Mouse (Mus musculus) MEL (cell line): ENCODE results near the gene Tnks1bp1. TPM values are rescaled to one million over a fixed set of nuclear protein-coding genes. Genes with fewer than 3 reads are reported as not detected.

ENCODE experiments used
- DNase-seq: peaks from one replicate; pipeline ENCODE4 v3.0.0; 2011; ENCODE audit warnings: low read depth, low spot score
- H3K27ac ChIP-seq: 2 replicates; pipeline ENCODE4 v1.5.1; 2012; ENCODE audit warnings: low read depth, mild to moderate bottlenecking, control low read depth, low read length, moderate library complexity; ENCODE audit not compliant: control insufficient read depth
- H3K27me3 ChIP-seq, 2 experiments: fragments of 150-350 bp in 1 of 2; sonication (generic) in 1 of 2; 2 replicates each; pipeline ENCODE4 v1.6.1; 2012; ENCODE audit warnings: low read length in 2 of 2, mild to moderate bottlenecking in 2 of 2, improper control_type of control experiment in 1 of 2, moderate library complexity in 1 of 2; ENCODE audit not compliant: insufficient read depth in 2 of 2, control insufficient read depth in 1 of 2
- H3K36me3 ChIP-seq, 2 experiments: 2 replicates each; pipeline ENCODE4 v1.6.1; 2012 to 2014; ENCODE audit warnings: low read length in 2 of 2, improper control_type of control experiment in 1 of 2, inconsistent platforms in 1 of 2, mild to moderate bottlenecking in 1 of 2; ENCODE audit not compliant: insufficient read depth in 2 of 2, control insufficient read depth in 1 of 2
- H3K4me1 ChIP-seq, 2 experiments: fragments of 150-350 bp in 1 of 2; sonication (generic) in 1 of 2; 2 replicates each; pipeline ENCODE4 v1.6.1; 2012; ENCODE audit warnings: low read length in 2 of 2, improper control_type of control experiment in 1 of 2, mild to moderate bottlenecking in 1 of 2; ENCODE audit not compliant: insufficient read depth in 2 of 2, control insufficient read depth in 1 of 2
- H3K4me3 ChIP-seq, 2 experiments: fragments of 150-350 bp in 1 of 2; sonication (generic) in 1 of 2; 2 replicates each; pipeline ENCODE4 v1.5.1; 2012; ENCODE audit warnings: low read depth in 2 of 2, low read length in 2 of 2, mild to moderate bottlenecking in 2 of 2, moderate library complexity in 2 of 2, control low read depth in 1 of 2, improper control_type of control experiment in 1 of 2; ENCODE audit not compliant: control insufficient read depth in 1 of 2, insufficient read depth in 1 of 2
- H3K79me2 ChIP-seq: 2 replicates; pipeline ENCODE4 v1.6.1; 2012; ENCODE audit warnings: mild to moderate bottlenecking, low read length, moderate library complexity; ENCODE audit not compliant: control insufficient read depth, poor library complexity, insufficient read depth
- H3K9ac ChIP-seq: 2 replicates; pipeline ENCODE4 v1.6.1; 2012; ENCODE audit warnings: low read depth, mild to moderate bottlenecking, control low read depth, low read length, moderate library complexity; ENCODE audit not compliant: control insufficient read depth, poor library complexity, severe bottlenecking
- H3K9me3 ChIP-seq: fragments of 150-350 bp; sonication (generic); replicated peaks from 2 replicates; pipeline ENCODE4 v1.6.1; 2012; ENCODE audit warnings: mild to moderate bottlenecking, low read length, improper control_type of control experiment, moderate library complexity; ENCODE audit not compliant: insufficient read depth
- ETS1 ChIP-seq: IDR thresholded peaks from 2 replicates; pipeline ENCODE4 v1.6.1; 2012; ENCODE audit warnings: low read depth, mild to moderate bottlenecking, inconsistent platforms, low read length, improper control_type of control experiment, moderate library complexity
- GABPA ChIP-seq: IDR thresholded peaks from 2 replicates; pipeline ENCODE4 v1.6.1; 2012; ENCODE audit warnings: low read depth, mild to moderate bottlenecking, inconsistent platforms, low read length, improper control_type of control experiment, moderate library complexity
- GATA1 ChIP-seq: IDR thresholded peaks from 2 replicates; pipeline ENCODE4 v1.6.1; 2011; ENCODE audit warnings: low read depth, low read length, improper control_type of control experiment
- MAX ChIP-seq: IDR thresholded peaks from 2 replicates; pipeline ENCODE4 v1.6.1; 2011; ENCODE audit warnings: low read length, improper control_type of control experiment
- MEF2A ChIP-seq: IDR thresholded peaks from 2 replicates; pipeline ENCODE4 v1.6.1; 2014; ENCODE audit warnings: low read depth, mild to moderate bottlenecking, inconsistent platforms, low read length, improper control_type of control experiment; ENCODE audit not compliant: poor library complexity, insufficient replicate concordance, severe bottlenecking; ENCODE audit errors: extremely low read depth
- NELFE ChIP-seq: IDR thresholded peaks from 2 replicates; pipeline ENCODE4 v1.6.1; 2011; ENCODE audit warnings: low read depth, low read length, improper control_type of control experiment
- NRF1 ChIP-seq: IDR thresholded peaks from 2 replicates; pipeline ENCODE4 v1.6.1; 2014; ENCODE audit warnings: low read depth, mild to moderate bottlenecking, inconsistent platforms, low read length, improper control_type of control experiment, moderate library complexity; ENCODE audit not compliant: poor library complexity, insufficient read depth, severe bottlenecking
- POLR2A ChIP-seq, 2 experiments: IDR thresholded peaks; 2 replicates each; pipeline ENCODE4 v1.6.1; 2011 to 2012; ENCODE audit warnings: low read length in 2 of 2, mild to moderate bottlenecking in 2 of 2, control low read depth in 1 of 2, improper control_type of control experiment in 1 of 2, low read depth in 1 of 2, moderate library complexity in 1 of 2; ENCODE audit not compliant: control insufficient read depth in 1 of 2, insufficient read depth in 1 of 2, poor library complexity in 1 of 2
- POLR2AphosphoS2 ChIP-seq: IDR thresholded peaks from 2 replicates; pipeline ENCODE4 v1.6.1; 2011; ENCODE audit warnings: low read length, improper control_type of control experiment
- SMC3 ChIP-seq: IDR thresholded peaks from 2 replicates; pipeline ENCODE4 v1.6.1; 2011; ENCODE audit warnings: low read depth, low read length, improper control_type of control experiment
- TBP ChIP-seq: IDR thresholded peaks from 2 replicates; pipeline ENCODE4 v1.8.0; 2011; ENCODE audit warnings: low read depth, low read length, improper control_type of control experiment
- UBTF ChIP-seq: IDR thresholded peaks from 2 replicates; pipeline ENCODE4 v1.6.1; 2012; ENCODE audit warnings: low read depth, mild to moderate bottlenecking, inconsistent platforms, low read length, improper control_type of control experiment, moderate library complexity, borderline replicate concordance; ENCODE audit not compliant: insufficient read depth
- ZC3H11A ChIP-seq: IDR thresholded peaks from 2 replicates; pipeline ENCODE4 v1.6.1; 2012; ENCODE audit warnings: low read depth, mild to moderate bottlenecking, inconsistent platforms, low read length, improper control_type of control experiment
- polyA plus RNA-seq, 2 experiments: library from polyadenylated mRNA; stranded (reverse) in 1 of 2; unstranded in 1 of 2; fragments of >175 nt in 1 of 2; fragments of >200 nt in 1 of 2; gene quantifications; 2 replicates each; pipeline versions ENCODE4 v1.2.1 to v1.2.4; 2012; ENCODE audit warnings: low replicate concordance in 2 of 2, low read depth in 1 of 2; ENCODE audit not compliant: insufficient read length in 2 of 2, insufficient read depth in 1 of 2, missing spikeins in 1 of 2
- total RNA-seq: library from RNA; depleted of rRNA; stranded (reverse); fragments of 300-350 nt; gene quantifications from 2 replicates; pipeline ENCODE4 v1.2.3, GENCODE M21; 2012; rRNA removed

Tnks1bp1 gene
- total and polyA plus RNA-seq, 3 experiments, result 5.5 to 9.9 TPM; not detected in 1

DNA sequence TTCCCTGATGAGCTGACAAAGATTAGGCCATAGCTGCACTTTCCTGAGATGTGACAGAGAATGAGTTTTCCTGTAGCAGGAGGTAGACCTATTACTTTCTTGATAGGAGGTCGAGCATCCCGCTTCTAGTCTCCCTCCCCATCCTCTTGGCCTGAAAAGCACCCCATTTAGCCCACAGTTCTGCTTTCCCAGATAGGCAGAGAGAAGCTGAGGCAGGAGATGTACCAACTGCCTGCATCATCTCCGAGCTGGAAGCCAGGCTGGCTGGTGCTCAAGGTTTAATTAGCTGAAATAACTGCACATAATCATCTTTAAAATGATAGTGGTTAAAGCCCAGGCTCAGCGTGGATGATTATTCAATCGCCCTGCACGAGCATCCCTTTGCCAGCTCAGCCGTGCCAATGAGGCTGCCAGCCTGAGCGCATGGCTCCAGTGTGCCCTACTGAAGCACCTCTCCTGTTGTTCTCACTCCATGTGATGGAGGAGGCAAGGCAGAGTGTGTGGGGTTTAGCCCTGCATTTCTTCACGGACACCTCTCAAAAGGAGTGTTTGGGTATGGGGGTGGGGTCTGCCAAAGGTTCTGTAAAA is 62.6 kb downstream of the Tnks1bp1 start:
- H3K4me3 ChIP-seq, result no peak overlapping the region

More for the DNA sequence above, 62.6 kb downstream of the Tnks1bp1 start:
- Histone ChIP-seq H3K9me3 (no peaks in the 10 kb centered on the region), H3K27me3 (peaks cover 0 to 1% of the 10 kb centered on the region in 2 experiments; a peak in 1 of 4 replicates), H3K9ac (no peak overlapping the region), H3K36me3 (no peaks in the 10 kb centered on the region), H3K4me1 (no peaks in the 10 kb centered on the region), H3K79me2 (no peaks in the 10 kb centered on the region), H3K27ac (no peak overlapping the region)
- no peak for TF ChIP-seq MEF2A
- TF ChIP-seq POLR2A (IDR thresholded peaks at IDR 0.05; ENCODE audit: control insufficient read depth in 1 of 2, insufficient read depth in 1 of 2, low read depth in 1 of 2, low read length in 2 of 2, poor library complexity in 1 of 2), result no peak
- TF ChIP-seq SMC3, result no peak
- no peak for TF ChIP-seq GABPA
- TF ChIP-seq NRF1, result no peak
- TF ChIP-seq NELFE, result no peak
- TF ChIP-seq TBP, result no peak
- no peak for TF ChIP-seq UBTF
- no peak for TF ChIP-seq ETS1
- no peak for TF ChIP-seq POLR2AphosphoS2
- TF ChIP-seq GATA1, result no peak
- no peak for TF ChIP-seq MAX
- TF ChIP-seq ZC3H11A, result no peak
- no peak for DNase-seq

Other genes starting within 250 kb of the Tnks1bp1 start
- gene Ube2l6, start 249.2 kb upstream of the Tnks1bp1 start, total RNA-seq, result 8.8 and 17.5 TPM in 2 replicates
- gene Ube2l6, start 249.2 kb upstream of the Tnks1bp1 start, polyA plus RNA-seq, result 10 to 100 TPM in 1 of 2 experiments, not detected in 1; 37.0 TPM
- not detected in 2 replicates for gene Smtnl1, start 225.4 kb upstream of the Tnks1bp1 start, total RNA-seq
- not detected for gene Smtnl1, start 225.4 kb upstream of the Tnks1bp1 start, polyA plus RNA-seq
- 165 and 193 TPM in 2 replicates for gene Timm10, start 221.0 kb upstream of the Tnks1bp1 start, total RNA-seq
- gene Timm10, start 221.0 kb upstream of the Tnks1bp1 start, polyA plus RNA-seq, result 100 to 1,000 TPM in 1 of 2 experiments, not detected in 1; 129 TPM
- gene Slc43a1, start 209.2 kb upstream of the Tnks1bp1 start, total RNA-seq, result 93.3 and 131 TPM in 2 replicates
- 100 to 1,000 TPM in 1 of 2 experiments, 10 to 100 TPM in 1; 69.8 to 108 TPM for gene Slc43a1, start 209.2 kb upstream of the Tnks1bp1 start, polyA plus RNA-seq
- 0.12 TPM in 1 of 2 replicates, not detected in the other for gene Rtn4rl2, start 161.3 kb upstream of the Tnks1bp1 start, total RNA-seq
- gene Rtn4rl2, start 161.3 kb upstream of the Tnks1bp1 start, polyA plus RNA-seq, result 1 to 10 TPM in 1 of 2 experiments, not detected in 1; 1.1 TPM
- gene Slc43a3, start 111.4 kb upstream of the Tnks1bp1 start, total RNA-seq, result 82.5 and 91.5 TPM in 2 replicates
- 10 to 100 TPM in 1 of 2 experiments, not detected in 1; 90.6 TPM for gene Slc43a3, start 111.4 kb upstream of the Tnks1bp1 start, polyA plus RNA-seq
- 0.42 TPM in 1 of 2 replicates, not detected in the other for gene Prg2, start 67.6 kb upstream of the Tnks1bp1 start, total RNA-seq
- gene Prg2, start 67.6 kb upstream of the Tnks1bp1 start, polyA plus RNA-seq, result under 1 TPM in 1 of 2 experiments, not detected in 1; 0.17 TPM
- gene Prg3, start 59.8 kb upstream of the Tnks1bp1 start, total RNA-seq, result not detected in 2 replicates
- gene Prg3, start 59.8 kb upstream of the Tnks1bp1 start, polyA plus RNA-seq, result not detected
- 239 and 256 TPM in 2 replicates for gene Ssrp1, start 10.8 kb upstream of the Tnks1bp1 start, total RNA-seq
- 100 to 1,000 TPM; 420 to 875 TPM for gene Ssrp1, start 10.8 kb upstream of the Tnks1bp1 start, polyA plus RNA-seq
- 0.26 TPM in 1 of 2 replicates, not detected in the other for gene P2rx3, start 10.6 kb upstream of the Tnks1bp1 start, total RNA-seq
- under 1 TPM in 1 of 2 experiments, not detected in 1; 0.36 TPM for gene P2rx3, start 10.6 kb upstream of the Tnks1bp1 start, polyA plus RNA-seq
- gene Aplnr, start 88.2 kb downstream of the Tnks1bp1 start, total RNA-seq, result not detected in 2 replicates
- gene Aplnr, start 88.2 kb downstream of the Tnks1bp1 start, polyA plus RNA-seq, result not detected
- not detected in 2 replicates for gene Lrrc55, start 149.2 kb downstream of the Tnks1bp1 start, total RNA-seq
- not detected for gene Lrrc55, start 149.2 kb downstream of the Tnks1bp1 start, polyA plus RNA-seq